Mouse (Mus musculus) hindbrain, embryonic 12.5 days (tissue): ENCODE measurements around the gene Tmem151b. TPM values are rescaled to one million over a fixed set of nuclear protein-coding genes. Genes with fewer than 3 reads are reported as not detected.

Source experiments
- ATAC-seq: fragments of 200-750 bp; cut with Nextera tagmentation; 2 replicates; pipeline ENCODE4 v1.8.0; 2017; ENCODE audit warnings: moderate TSS enrichment; ENCODE audit not compliant: low FRiP score
- H3K27ac ChIP-seq: fragments of 300-500 bp; sonication (generic); 2 replicates; pipeline ENCODE4 v1.5.1; 2016; ENCODE audit warnings: mild to moderate bottlenecking
- H3K27me3 ChIP-seq: fragments of 300-500 bp; sonication (generic); 2 replicates; pipeline ENCODE4 v1.6.1; 2016; ENCODE audit warnings: mild to moderate bottlenecking
- H3K36me3 ChIP-seq: fragments of 300-500 bp; sonication (generic); 2 replicates; pipeline ENCODE4 v1.6.1; 2016; ENCODE audit warnings: mild to moderate bottlenecking
- H3K4me1 ChIP-seq: fragments of 300-500 bp; sonication (generic); 2 replicates; pipeline ENCODE4 v1.6.1; 2016
- H3K4me2 ChIP-seq: fragments of 300-500 bp; sonication (generic); replicated peaks from 2 replicates; pipeline ENCODE4 v1.6.1; 2016; ENCODE audit warnings: mild to moderate bottlenecking
- H3K4me3 ChIP-seq: fragments of 300-500 bp; sonication (generic); 2 replicates; pipeline ENCODE4 v1.5.1; 2016; ENCODE audit warnings: mild to moderate bottlenecking
- H3K9ac ChIP-seq: fragments of 300-500 bp; sonication (generic); 2 replicates; pipeline ENCODE4 v1.6.1; 2016; ENCODE audit warnings: mild to moderate bottlenecking, moderate library complexity
- H3K9me3 ChIP-seq: fragments of 300-500 bp; sonication (generic); replicated peaks from 2 replicates; pipeline ENCODE4 v1.6.1; 2016; ENCODE audit warnings: mild to moderate bottlenecking
- WGBS: fragments of 180-500 bp; shearing (Covaris S2); methylation state at CpG from one replicate; pipeline ENCODE4 v1.1.7; 2016; 5-methylcytosine and 5-hydroxymethylcytosine counted together
- polyA plus RNA-seq: library from polyadenylated mRNA; unstranded; fragments of >200 nt; fragmentation: Nextera tagmentation; extraction: Ambion mirVana; gene quantifications from 2 replicates; pipeline ENCODE4 v1.2.1, GENCODE M21; 2016

Tmem151b gene
- polyA plus RNA-seq, 1 experiment from 2014 or later: 13.0 TPM

GRCm38 (mm10) chr17:45581567-45581983 lies 32.1 kb upstream of the Tmem151b start:
- 0 out of 2 replicates have a peak, but pooled peaks cover 5% of the 10 kb centered on the region for H3K36me3 ChIP-seq
- peak; percentile 36; the same call in 1 of the 2 replicates for ATAC-seq
- 27% methylated on average over 2 of the region's 2 CpGs for WGBS
- H3K4me1 ChIP-seq: peaks cover 26% of the 10 kb centered on the region
- H3K4me2 ChIP-seq: no peak overlapping the region
- no peaks in the 10 kb centered on the region for H3K27me3 ChIP-seq
- no peak overlapping the region for H3K4me3 ChIP-seq
- no peak overlapping the region for H3K27ac ChIP-seq
- H3K9ac ChIP-seq: no peak overlapping the region
- H3K9me3 ChIP-seq: no peaks in the 10 kb centered on the region

- no peak for ATAC-seq
- Histone ChIP-seq H3K4me1 (peaks cover 24% of the 10 kb centered on the region), H3K27me3 (no peaks in the 10 kb centered on the region), H3K9me3 (no peaks in the 10 kb centered on the region), H3K36me3 (no peaks in the 10 kb centered on the region), H3K9ac (no peak overlapping the region), H3K4me2 (0 out of 2 replicates have a peak overlapping the region, but pooled peaks have one; percentile 4), H3K4me3 (no peak overlapping the region), H3K27ac (0 out of 2 replicates have a peak overlapping the region, but pooled peaks have one; percentile 40)
- 45% methylated on average over 12 of the region's 12 CpGs for whole genome bisulfite sequencing
Measured at GRCm38 (mm10) chr17:45580958-45581477, 31.5 kb upstream of the Tmem151b start.

GRCm38 (mm10) chr17:45579554-45579953 lies 30.1 kb upstream of the Tmem151b start:
- Histone ChIP-seq H3K27ac (no peak overlapping the region), H3K9me3 (no peaks in the 10 kb centered on the region), H3K27me3 (no peaks in the 10 kb centered on the region), H3K4me3 (no peak overlapping the region), H3K4me1 (peaks cover 17% of the 10 kb centered on the region), H3K4me2 (no peak overlapping the region), H3K9ac (no peak overlapping the region), H3K36me3 (no peaks in the 10 kb centered on the region)
- WGBS: 87% methylated on average over 4 of the region's 4 CpGs
- ATAC-seq: no peak

- Histone ChIP-seq H3K4me2 (no peak overlapping the region), H3K9ac (no peak overlapping the region), H3K9me3 (no peaks in the 10 kb centered on the region), H3K27me3 (no peaks in the 10 kb centered on the region), H3K27ac (no peak overlapping the region), H3K4me3 (no peak overlapping the region), H3K4me1 (peaks cover 16% of the 10 kb centered on the region), H3K36me3 (no peaks in the 10 kb centered on the region)
- no peak for ATAC-seq
- WGBS: 78% methylated on average over 7 of the region's 7 CpGs
Measured at GRCm38 (mm10) chr17:45578843-45579242, 29.4 kb upstream of the Tmem151b start.

GRCm38 (mm10) chr17:45578242-45578641 lies 28.8 kb upstream of the Tmem151b start:
- Histone ChIP-seq H3K9me3 (no peaks in the 10 kb centered on the region), H3K9ac (no peak overlapping the region), H3K36me3 (no peaks in the 10 kb centered on the region), H3K27ac (no peak overlapping the region), H3K4me3 (no peak overlapping the region), H3K4me1 (peaks cover 16% of the 10 kb centered on the region), H3K27me3 (no peaks in the 10 kb centered on the region), H3K4me2 (no peak overlapping the region)
- ATAC-seq: no peak
- WGBS: 86% methylated on average over 5 of the region's 5 CpGs

GRCm38 (mm10) chr17:45575123-45575897 lies 25.8 kb upstream of the Tmem151b start:
- peaks cover 26% of the 10 kb centered on the region for H3K4me1 ChIP-seq
- 91% methylated on average over 8 of the region's 8 CpGs for WGBS
- peak overlapping the region; percentile 99 for H3K9ac ChIP-seq
- H3K36me3 ChIP-seq: peaks cover 15% of the 10 kb centered on the region
- H3K4me3 ChIP-seq: peak overlapping the region; percentile 98; the same call in 1 of the 2 replicates
- no peak for ATAC-seq
- H3K4me2 ChIP-seq: no peak overlapping the region
- no peaks in the 10 kb centered on the region for H3K27me3 ChIP-seq
- peak overlapping the region; percentile 96 for H3K27ac ChIP-seq
- no peaks in the 10 kb centered on the region for H3K9me3 ChIP-seq

GRCm38 (mm10) chr17:45574129-45574761 lies 24.8 kb upstream of the Tmem151b start:
- Histone ChIP-seq H3K27ac (peak overlapping the region; percentile 96), H3K4me2 (peak overlapping the region; percentile 86), H3K36me3 (peaks cover 25% of the 10 kb centered on the region), H3K27me3 (no peaks in the 10 kb centered on the region), H3K4me1 (peaks cover 32% of the 10 kb centered on the region), H3K9ac (peak overlapping the region; percentile 99), H3K4me3 (peak overlapping the region; percentile 98), H3K9me3 (no peaks in the 10 kb centered on the region)
- peak; percentile 40 for ATAC-seq
- 2% methylated on average over 17 of the region's 17 CpGs for WGBS

GRCm38 (mm10) chr17:45573780-45574123 lies 24.3 kb upstream of the Tmem151b start:
- Histone ChIP-seq H3K36me3 (peaks cover 30% of the 10 kb centered on the region), H3K4me1 (peaks cover 32% of the 10 kb centered on the region), H3K27me3 (no peaks in the 10 kb centered on the region), H3K4me2 (peak overlapping the region; percentile 86), H3K27ac (peak overlapping the region; percentile 96), H3K9me3 (no peaks in the 10 kb centered on the region), H3K9ac (peak overlapping the region; percentile 99), H3K4me3 (peak overlapping the region; percentile 98)
- ATAC-seq: peak; percentile 73
- WGBS: under 1% methylated on average over 13 of the region's 18 CpGs

GRCm38 (mm10) chr17:45573087-45573779 lies 23.8 kb upstream of the Tmem151b start, which contains the start of gene Hsp90ab1:
Hsp90ab1 (minus strand) TSS chr17:45573271.
- H3K27me3 ChIP-seq: no peaks in the 10 kb centered on the region
- H3K27ac ChIP-seq: peak within 1 kb of the TSS; percentile 96
- H3K9me3 ChIP-seq: no peaks in the 10 kb centered on the region
- peak; percentile 85 for ATAC-seq
- peak within 1 kb of the TSS; percentile 86 for H3K4me2 ChIP-seq
- peaks cover 32% of the 10 kb centered on the region for H3K4me1 ChIP-seq
- WGBS: under 1% methylated on average over 41 of the region's 41 CpGs
- H3K4me3 ChIP-seq: peak within 1 kb of the TSS; percentile 98
- peak within 1 kb of the TSS; percentile 99 for H3K9ac ChIP-seq
- H3K36me3 ChIP-seq: peaks cover 35% of the 10 kb centered on the region

GRCm38 (mm10) chr17:45572103-45573086 lies 22.9 kb upstream of the Tmem151b start:
- no peaks in the 10 kb centered on the region for H3K27me3 ChIP-seq
- ATAC-seq: peak; percentile 71
- peaks cover 44% of the 10 kb centered on the region for H3K36me3 ChIP-seq
- peak overlapping the region; percentile 98 for H3K4me3 ChIP-seq
- peak overlapping the region; percentile 96 for H3K27ac ChIP-seq
- H3K9ac ChIP-seq: peak overlapping the region; percentile 99
- WGBS: under 1% methylated on average over 56 of the region's 57 CpGs
- H3K4me2 ChIP-seq: peak overlapping the region; percentile 86
- H3K9me3 ChIP-seq: no peaks in the 10 kb centered on the region
- H3K4me1 ChIP-seq: peaks cover 37% of the 10 kb centered on the region

GRCm38 (mm10) chr17:45569999-45570398 lies 20.5 kb upstream of the Tmem151b start:
- 90% methylated on average over 4 of the region's 4 CpGs for WGBS

More at GRCm38 (mm10) chr17:45569999-45570398, 20.5 kb upstream of the Tmem151b start:
- H3K36me3 ChIP-seq: peaks cover 63% of the 10 kb centered on the region
- no peak overlapping the region for H3K27ac ChIP-seq
- no peak overlapping the region for H3K4me2 ChIP-seq
- H3K4me3 ChIP-seq: no peak overlapping the region
- ATAC-seq: no peak
- peaks cover 57% of the 10 kb centered on the region for H3K4me1 ChIP-seq
- H3K9me3 ChIP-seq: no peaks in the 10 kb centered on the region
- no peaks in the 10 kb centered on the region for H3K27me3 ChIP-seq
- no peak overlapping the region for H3K9ac ChIP-seq
